Mouse (Mus musculus): Measurements from ENCODE around the gene Bcl3.

Gene Bcl3

GRCm38 (mm10) chr7:19836843-19837242 lies 14.3 kb upstream of the Bcl3 start:
- in situ Hi-C loops (cut with MboI, MseI): no loop called here

- in situ Hi-C loops (cut with MboI, MseI): no loop called here
Measured at GRCm38 (mm10) chr7:19834055-19834454, 11.5 kb upstream of the Bcl3 start.

GRCm38 (mm10) chr7:19831837-19832236 lies 9.3 kb upstream of the Bcl3 start:
- in situ Hi-C loops (cut with MboI, MseI): no loop called here

- in situ Hi-C loops (cut with MboI, MseI): no loop called here
Measured at GRCm38 (mm10) chr7:19830682-19831156, 8.1 kb upstream of the Bcl3 start.

GRCm38 (mm10) chr7:19829694-19830093 lies 7.1 kb upstream of the Bcl3 start:
- in situ Hi-C loops (cut with MboI, MseI): no loop called here

- in situ Hi-C loops (cut with MboI, MseI): no loop called here
Measured at GRCm38 (mm10) chr7:19826756-19827155, 4.2 kb upstream of the Bcl3 start.

- in situ Hi-C loops (cut with MboI, MseI): no loop called here
Measured at GRCm38 (mm10) chr7:19824182-19824973, 1.8 kb upstream of the Bcl3 start.

- in situ Hi-C loops (cut with MboI, MseI): no loop called here
Measured at GRCm38 (mm10) chr7:19823256-19824181, 949 bp upstream of the Bcl3 start.

GRCm38 (mm10) chr7:19822193-19822592 lies 377 bp downstream of the Bcl3 start:
- in situ Hi-C loops (cut with MboI, MseI): no loop called here

GRCm38 (mm10) chr7:19821633-19822032 lies 937 bp downstream of the Bcl3 start:
- in situ Hi-C loops (cut with MboI, MseI): no loop called here

GRCm38 (mm10) chr7:19820347-19821048 lies 2.1 kb downstream of the Bcl3 start:
- in situ Hi-C loops (cut with MboI, MseI): no loop called here

- in situ Hi-C loops (cut with MboI, MseI): loop anchor here (10.0 kb wide), 1 partner anchor 136 kb away; the partner anchor contains the start of gene Igsf23
Measured at GRCm38 (mm10) chr7:19818875-19819274, 3.7 kb downstream of the Bcl3 start.

GRCm38 (mm10) chr7:19818440-19818839 lies 4.1 kb downstream of the Bcl3 start:
- in situ Hi-C loops (cut with MboI, MseI): loop anchor here (10.0 kb wide), 1 partner anchor 136 kb away; the partner anchor contains the start of gene Igsf23

- in situ Hi-C loops (cut with MboI, MseI): loop anchor here (10.0 kb wide), 1 partner anchor 137 kb away; the partner anchor contains the start of gene Igsf23
Measured at GRCm38 (mm10) chr7:19817382-19818105, 5.0 kb downstream of the Bcl3 start.

- in situ Hi-C loops (cut with MboI, MseI): loop anchor here (10.0 kb wide), 1 partner anchor 139 kb away; the partner anchor contains the start of gene Igsf23
Measured at GRCm38 (mm10) chr7:19816224-19816771, 6.3 kb downstream of the Bcl3 start.

- in situ Hi-C loops (cut with MboI, MseI): loop anchor here (10.0 kb wide), 1 partner anchor 139 kb away; the partner anchor contains the start of gene Igsf23
Measured at GRCm38 (mm10) chr7:19815296-19816223, 7.0 kb downstream of the Bcl3 start.

- in situ Hi-C loops (cut with MboI, MseI): loop anchor here (10.0 kb wide), 1 partner anchor 141 kb away; the partner anchor contains the start of gene Igsf23
Measured at GRCm38 (mm10) chr7:19813579-19814122, 8.9 kb downstream of the Bcl3 start.

GRCm38 (mm10) chr7:19813161-19813560 lies 9.4 kb downstream of the Bcl3 start:
- in situ Hi-C loops (cut with MboI, MseI): loop anchor here (10.0 kb wide), 1 partner anchor 142 kb away; the partner anchor contains the start of gene Igsf23

GRCm38 (mm10) chr7:19811114-19811513 lies 11.5 kb downstream of the Bcl3 start:
- in situ Hi-C loops (cut with MboI, MseI): loop anchor here (10.0 kb wide), 1 partner anchor 144 kb away; the partner anchor contains the start of gene Igsf23

Measured in T-helper 2 cell (primary cell).